Mouse (Mus musculus): Measurements from ENCODE around the gene Gm5447.

Gm5447 gene

GRCm38 (mm10) chr13:30986934-30987455, 13.0 kb downstream of the Gm5447 start:
- no peak for DNase-seq (ENCODE audit: low read depth)

- no peak for DNase-seq (ENCODE audit: low read depth)
Measured at GRCm38 (mm10) chr13:30987686-30988085, 13.7 kb downstream of the Gm5447 start.

- DNase-seq (ENCODE audit: low read depth): no peak
Measured at GRCm38 (mm10) chr13:30989710-30990109, 15.7 kb downstream of the Gm5447 start.

GRCm38 (mm10) chr13:30990233-30990632, 16.2 kb downstream of the Gm5447 start:
- DNase-seq (ENCODE audit: low read depth): no peak

GRCm38 (mm10) chr13:30993819-30994218, 19.8 kb downstream of the Gm5447 start:
- DNase-seq (ENCODE audit: low read depth): no peak

- DNase-seq (ENCODE audit: low read depth): no peak
Measured at GRCm38 (mm10) chr13:30994249-30994858, 20.4 kb downstream of the Gm5447 start.

GRCm38 (mm10) chr13:30997526-30998253, 23.7 kb downstream of the Gm5447 start:
- no peak for DNase-seq (ENCODE audit: low read depth)

GRCm38 (mm10) chr13:30999799-31000198, 25.8 kb downstream of the Gm5447 start:
- no peak for DNase-seq (ENCODE audit: low read depth)

- no peak for DNase-seq (ENCODE audit: low read depth)
Measured at GRCm38 (mm10) chr13:31004458-31004857, 30.5 kb downstream of the Gm5447 start.

- no peak for DNase-seq (ENCODE audit: low read depth)
Measured at GRCm38 (mm10) chr13:31004995-31005394, 31.0 kb downstream of the Gm5447 start.

- DNase-seq (ENCODE audit: low read depth): no peak
Measured at GRCm38 (mm10) chr13:31017545-31017944, 43.5 kb downstream of the Gm5447 start.

- DNase-seq (ENCODE audit: low read depth): no peak
Measured at GRCm38 (mm10) chr13:31021514-31021913, 47.5 kb downstream of the Gm5447 start.

GRCm38 (mm10) chr13:31021927-31022326, 47.9 kb downstream of the Gm5447 start:
- no peak for DNase-seq (ENCODE audit: low read depth)

GRCm38 (mm10) chr13:31023664-31024063, 49.7 kb downstream of the Gm5447 start:
- no peak for DNase-seq (ENCODE audit: low read depth)

All from c-Kit-positive CD71-negative TER-119-negative erythroid progenitor cells, embryonic 14.5 days (primary cell).